Mouse (Mus musculus) thymus, postnatal 10 days (tissue): Measurements from ENCODE around the gene Tanc1.
"Not testable (repeated sequence)": the region's sequence is repeated elsewhere in the genome, so short reads cannot be mapped to it uniquely, and the experiment has no call there.

Experiments
- DNase-seq, 2 experiments: peaks; one replicate each; pipeline ENCODE4 v3.0.0; 2021; ENCODE audit warnings: low spot score in 2 of 2

Gene Tanc1

GRCm38 (mm10) chr2:59611831-59612732 is at the start of gene Tanc1:
TSS of gene Tanc1 (plus strand) at chr2:59612042.
- peak; percentile 68 to 73 for DNase-seq

- no peak for DNase-seq
Measured at GRCm38 (mm10) chr2:59562215-59562614, 49.6 kb upstream of the Tanc1 start.

GRCm38 (mm10) chr2:59562696-59563095 is 49.1 kb upstream of the Tanc1 start:
- DNase-seq, result no peak

DNA sequence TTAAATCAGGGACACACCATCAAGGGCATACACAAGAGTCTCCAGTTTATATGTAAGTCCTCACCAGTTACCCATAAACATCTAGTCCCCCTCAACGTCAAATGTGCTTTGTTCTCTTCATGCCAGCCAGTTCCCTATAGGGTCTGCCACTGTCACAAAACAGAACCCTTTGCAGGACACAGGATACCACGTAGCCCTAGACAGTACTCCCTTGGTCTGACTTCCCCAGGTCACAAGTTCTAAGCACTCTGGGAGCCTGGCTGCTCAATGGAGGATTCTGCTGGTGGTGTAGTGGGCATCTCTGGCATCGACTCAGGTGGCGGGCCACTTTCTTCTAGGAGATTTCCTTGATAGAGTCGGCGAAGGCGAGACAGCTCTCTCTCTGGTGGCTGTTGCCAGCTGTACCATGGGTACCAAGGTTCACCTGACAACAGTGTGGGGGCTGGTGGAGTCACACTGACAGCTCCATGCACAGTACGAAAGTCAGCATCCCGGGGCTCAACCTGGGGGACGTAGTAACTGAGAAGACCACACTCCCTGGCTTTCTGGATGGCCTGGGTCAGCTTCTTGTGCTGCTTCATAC is 47.7 kb upstream of the Tanc1 start:
- not testable (repeated sequence) for DNase-seq

- DNase-seq, result no peak
Measured at GRCm38 (mm10) chr2:59564947-59565346, 46.9 kb upstream of the Tanc1 start.

DNA sequence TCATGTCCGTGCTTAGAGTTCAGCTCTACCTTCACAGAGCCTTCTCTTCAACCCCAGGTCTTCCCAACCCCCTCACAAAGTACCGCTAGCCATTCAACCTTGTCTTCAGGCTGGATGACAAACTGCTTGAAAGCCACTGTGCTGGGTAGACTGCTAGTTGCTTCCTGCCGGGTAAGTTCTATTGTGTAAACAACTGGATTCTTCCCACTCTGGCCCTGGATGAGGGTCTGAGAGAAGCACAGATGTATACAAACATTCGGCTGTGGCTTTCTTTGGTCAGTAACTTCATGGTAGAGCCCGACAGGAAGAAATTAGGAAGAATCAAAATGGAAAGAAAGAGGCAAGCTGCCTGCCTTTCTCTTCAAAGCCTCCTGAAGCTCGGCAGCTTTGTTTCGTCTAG is 30.9 kb upstream of the Tanc1 start:
- DNase-seq, result no peak

- no peak for DNase-seq
Measured at GRCm38 (mm10) chr2:59583961-59584360, 27.9 kb upstream of the Tanc1 start.

GRCm38 (mm10) chr2:59587387-59588095 is 24.3 kb upstream of the Tanc1 start:
- no peak for DNase-seq

DNA sequence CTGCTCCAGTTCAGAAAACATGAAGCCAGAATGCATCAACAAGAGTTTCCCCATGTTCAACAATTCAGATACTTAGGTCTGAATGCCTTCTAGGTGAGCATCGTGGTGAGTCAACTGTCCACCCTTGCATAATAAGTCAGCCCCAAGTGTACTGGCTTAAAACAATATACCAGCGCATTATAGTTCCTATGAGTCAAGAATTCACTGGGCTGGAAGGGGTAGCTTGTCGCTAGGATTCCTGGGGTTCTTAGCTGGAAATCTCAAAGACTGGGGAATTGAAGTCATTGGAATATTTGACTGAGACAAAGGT is 23.8 kb upstream of the Tanc1 start:
- no peak for DNase-seq

DNA sequence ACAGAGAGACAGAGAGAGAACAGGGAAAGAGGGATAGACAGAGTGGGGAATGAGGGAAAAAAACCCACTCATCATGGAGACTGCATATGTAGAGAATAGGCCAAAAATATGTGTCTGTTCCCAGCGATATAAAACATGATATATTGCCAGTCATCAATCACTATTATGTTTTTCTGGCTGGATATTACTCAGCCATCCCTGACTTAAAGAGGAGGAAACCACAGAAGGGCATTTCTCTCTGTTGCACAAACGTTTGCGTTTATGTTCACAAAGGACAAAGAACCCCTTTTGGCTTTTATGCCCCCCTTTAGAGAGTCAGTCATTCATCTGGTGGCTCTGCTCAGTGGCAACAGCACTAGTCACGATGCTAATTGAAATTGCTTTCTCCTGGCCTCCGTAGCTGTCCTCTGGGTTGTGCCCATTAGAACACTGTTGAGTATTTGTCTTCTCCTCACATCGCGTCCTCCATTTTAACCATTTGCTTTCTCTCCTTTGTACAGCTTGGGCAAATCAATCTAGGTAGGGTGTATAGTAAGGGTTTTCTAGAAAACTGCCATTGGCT is 18.4 kb upstream of the Tanc1 start:
- DNase-seq, result no peak

GRCm38 (mm10) chr2:59594095-59594494 is 17.7 kb upstream of the Tanc1 start:
- DNase-seq, result no peak

GRCm38 (mm10) chr2:59596545-59596944 is 15.3 kb upstream of the Tanc1 start:
- no peak for DNase-seq

- DNase-seq, result no peak
Measured at GRCm38 (mm10) chr2:59598286-59598685, 13.6 kb upstream of the Tanc1 start.

GRCm38 (mm10) chr2:59598894-59599293 is 12.9 kb upstream of the Tanc1 start:
- no peak for DNase-seq

DNA sequence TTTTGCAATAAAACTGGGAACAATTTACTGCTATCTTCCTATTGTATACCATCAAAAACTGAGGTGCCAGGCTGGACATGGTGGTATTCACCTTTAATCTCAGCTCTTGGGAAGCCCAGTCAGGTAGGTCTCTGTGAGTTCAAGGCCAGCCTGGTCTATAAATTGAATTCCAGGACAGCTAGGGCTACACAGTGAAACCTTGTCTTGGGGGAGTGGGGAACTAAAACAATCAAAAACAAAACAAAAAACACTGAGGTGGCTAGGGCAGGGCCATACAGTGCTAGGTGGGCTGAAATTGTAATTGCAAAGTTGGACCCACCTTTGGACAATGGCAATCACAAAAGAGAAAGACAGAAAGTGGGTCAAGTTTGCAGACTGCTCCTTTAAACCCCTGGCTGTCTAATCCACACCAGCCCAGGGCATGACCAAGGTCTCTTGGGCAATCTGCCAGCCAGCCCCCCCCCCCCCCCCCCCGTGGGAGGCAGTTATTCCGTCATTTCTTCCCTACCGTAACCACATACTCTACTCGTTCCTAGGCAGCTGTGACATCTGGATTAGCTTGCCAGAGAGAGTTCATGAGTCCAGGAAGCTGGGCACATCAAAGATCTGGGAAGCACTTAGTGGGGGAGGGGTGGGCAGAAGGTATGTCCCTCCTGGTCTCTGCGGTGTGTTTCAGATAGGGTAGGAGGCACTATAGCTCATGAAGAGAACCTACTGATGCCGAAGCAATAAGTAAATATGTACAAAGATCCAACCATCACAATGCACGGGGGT is 12.3 kb upstream of the Tanc1 start:
- no peak for DNase-seq

- DNase-seq, result no peak
Measured at GRCm38 (mm10) chr2:59600123-59600840, 11.6 kb upstream of the Tanc1 start.

GRCm38 (mm10) chr2:59600980-59601379 is 10.9 kb upstream of the Tanc1 start:
- no peak for DNase-seq

- DNase-seq, result no peak
Measured at GRCm38 (mm10) chr2:59601452-59601851, 10.4 kb upstream of the Tanc1 start.

- no peak for DNase-seq
Measured at GRCm38 (mm10) chr2:59608958-59609357, 2.9 kb upstream of the Tanc1 start.

- no peak for DNase-seq
Measured at GRCm38 (mm10) chr2:59611216-59611810, 529 bp upstream of the Tanc1 start.
